Mouse (Mus musculus) heart, embryonic 12.5 days (tissue): ENCODE results near the gene Kctd15. TPM values are rescaled to one million over a fixed set of nuclear protein-coding genes. Genes with fewer than 3 reads are reported as not detected.
A peak's percentile ranks its signal among the peaks of the same experiment; 100 is the strongest.

Experiments
- ATAC-seq: fragments of 200-750 bp; cut with Nextera tagmentation; 2 replicates; pipeline ENCODE4 v1.8.0; 2017; ENCODE audit warnings: moderate TSS enrichment, moderate library complexity; ENCODE audit not compliant: insufficient number of reproducible peaks, low FRiP score
- H3K27ac ChIP-seq: fragments of 300-500 bp; sonication (generic); 2 replicates; pipeline ENCODE4 v1.5.1; 2016; ENCODE audit warnings: mild to moderate bottlenecking, moderate library complexity; ENCODE audit not compliant: poor library complexity, severe bottlenecking
- H3K27me3 ChIP-seq: fragments of 300-500 bp; sonication (generic); replicated peaks from 2 replicates; pipeline ENCODE4 v1.6.1; 2016; ENCODE audit warnings: mild to moderate bottlenecking, moderate library complexity
- H3K36me3 ChIP-seq: fragments of 300-500 bp; sonication (generic); 2 replicates; pipeline ENCODE4 v1.6.1; 2016; ENCODE audit warnings: mild to moderate bottlenecking, moderate library complexity
- H3K4me1 ChIP-seq: fragments of 300-500 bp; sonication (generic); replicated peaks from 2 replicates; pipeline ENCODE4 v1.6.1; 2016; ENCODE audit warnings: mild to moderate bottlenecking
- H3K4me2 ChIP-seq: fragments of 300-500 bp; sonication (generic); 2 replicates; pipeline ENCODE4 v1.6.1; 2016; ENCODE audit warnings: mild to moderate bottlenecking, moderate library complexity
- H3K4me3 ChIP-seq: fragments of 300-500 bp; sonication (generic); 2 replicates; pipeline ENCODE4 v1.5.1; 2016; ENCODE audit warnings: mild to moderate bottlenecking
- H3K9ac ChIP-seq: fragments of 300-500 bp; sonication (generic); 2 replicates; pipeline ENCODE4 v1.6.1; 2016; ENCODE audit warnings: mild to moderate bottlenecking, moderate library complexity
- H3K9me3 ChIP-seq: fragments of 300-500 bp; sonication (generic); replicated peaks from 2 replicates; pipeline ENCODE4 v1.6.1; 2016; ENCODE audit warnings: mild to moderate bottlenecking, moderate library complexity
- WGBS: fragments of 180-500 bp; shearing (Covaris S2); methylation state at CpG from one replicate; pipeline ENCODE4 v1.1.7; 2016; 5-methylcytosine and 5-hydroxymethylcytosine counted together
- polyA plus RNA-seq: library from polyadenylated mRNA; unstranded; fragments of >200 nt; fragmentation: Nextera tagmentation; extraction: Ambion mirVana; gene quantifications from 2 replicates; pipeline ENCODE4 v1.2.1, GENCODE M21; 2016

Kctd15 gene
- polyA plus RNA-seq, 1 experiment from 2014 or later = 9.1 TPM

GRCm38 (mm10) chr7:34620411-34620810, 36.1 kb downstream of the Kctd15 start:
- H3K9me3 ChIP-seq = no peaks in the 10 kb centered on the region; the same call in 1 of the 2 replicates
- WGBS = 19% methylated on average over 2 of the region's 2 CpGs
- no peaks in the 10 kb centered on the region; the same call in 1 of the 2 replicates for H3K4me1 ChIP-seq
- H3K4me2 ChIP-seq = no peak overlapping the region
- ATAC-seq = no peak
- H3K9ac ChIP-seq = no peak overlapping the region
- no peak overlapping the region for H3K27ac ChIP-seq
- peaks cover 5% of the 10 kb centered on the region; the same call in 1 of the 2 replicates for H3K27me3 ChIP-seq
- H3K36me3 ChIP-seq = no peaks in the 10 kb centered on the region
- H3K4me3 ChIP-seq = no peak overlapping the region

GRCm38 (mm10) chr7:34618141-34618890, 38.2 kb downstream of the Kctd15 start:
- Histone ChIP-seq H3K4me2 (no peak overlapping the region), H3K27ac (no peak overlapping the region), H3K4me3 (no peak overlapping the region), H3K4me1 (no peaks in the 10 kb centered on the region; the same call in 1 of the 2 replicates), H3K36me3 (no peaks in the 10 kb centered on the region), H3K9ac (no peak overlapping the region), H3K27me3 (no peaks in the 10 kb centered on the region), H3K9me3 (no peaks in the 10 kb centered on the region; the same call in 1 of the 2 replicates)
- no peak for ATAC-seq
- WGBS = 71% methylated on average over 11 of the region's 11 CpGs

- no peaks in the 10 kb centered on the region; the same call in 1 of the 2 replicates for H3K4me1 ChIP-seq
- H3K36me3 ChIP-seq = no peaks in the 10 kb centered on the region
- H3K9me3 ChIP-seq = no peaks in the 10 kb centered on the region; the same call in 1 of the 2 replicates
- no peaks in the 10 kb centered on the region for H3K27me3 ChIP-seq
- H3K9ac ChIP-seq = no peak overlapping the region
- WGBS = 78% methylated on average over 2 of the region's 2 CpGs
- ATAC-seq = no peak
- no peak overlapping the region for H3K4me2 ChIP-seq
- H3K4me3 ChIP-seq = no peak overlapping the region
- no peak overlapping the region for H3K27ac ChIP-seq
Observed at GRCm38 (mm10) chr7:34616275-34616674, 40.3 kb downstream of the Kctd15 start.

GRCm38 (mm10) chr7:34610445-34610844, 46.1 kb downstream of the Kctd15 start:
- peaks cover 6% of the 10 kb centered on the region; the same call in 1 of the 2 replicates for H3K4me1 ChIP-seq
- ATAC-seq = no peak
- H3K9ac ChIP-seq = no peak overlapping the region
- H3K27me3 ChIP-seq = no peaks in the 10 kb centered on the region; the same call in 1 of the 2 replicates
- no peaks in the 10 kb centered on the region for H3K36me3 ChIP-seq
- no peaks in the 10 kb centered on the region for H3K9me3 ChIP-seq
- 61% methylated on average over 6 of the region's 6 CpGs for WGBS
- H3K4me3 ChIP-seq = no peak overlapping the region
- H3K4me2 ChIP-seq = no peak overlapping the region
- peak overlapping the region; percentile 52 for H3K27ac ChIP-seq

GRCm38 (mm10) chr7:34607334-34607970, 49.1 kb downstream of the Kctd15 start:
- Histone ChIP-seq H3K27ac (no peak overlapping the region), H3K4me3 (no peak overlapping the region), H3K4me1 (peaks cover 6% of the 10 kb centered on the region; the same call in 1 of the 2 replicates), H3K9ac (no peak overlapping the region), H3K36me3 (no peaks in the 10 kb centered on the region), H3K4me2 (no peak overlapping the region), H3K9me3 (no peaks in the 10 kb centered on the region), H3K27me3 (no peaks in the 10 kb centered on the region; the same call in 1 of the 2 replicates)
- ATAC-seq = no peak
- WGBS = 69% methylated on average over 5 of the region's 5 CpGs

GRCm38 (mm10) chr7:34606729-34607128, 49.8 kb downstream of the Kctd15 start:
- Histone ChIP-seq H3K27ac (no peak overlapping the region), H3K9me3 (no peaks in the 10 kb centered on the region), H3K4me2 (no peak overlapping the region), H3K36me3 (no peaks in the 10 kb centered on the region), H3K9ac (no peak overlapping the region), H3K4me3 (no peak overlapping the region), H3K27me3 (no peaks in the 10 kb centered on the region; the same call in 1 of the 2 replicates), H3K4me1 (peaks cover 6% of the 10 kb centered on the region; the same call in 1 of the 2 replicates)
- WGBS = 48% methylated on average over 11 of the region's 11 CpGs
- ATAC-seq = no peak

- WGBS = 27% methylated on average over 15 of the region's 15 CpGs
- Histone ChIP-seq H3K27ac (no peak overlapping the region), H3K36me3 (no peaks in the 10 kb centered on the region), H3K4me3 (no peak overlapping the region), H3K9ac (no peak overlapping the region), H3K4me2 (peak overlapping the region; percentile 14; the same call in 1 of the 2 replicates), H3K9me3 (no peaks in the 10 kb centered on the region; the same call in 1 of the 2 replicates), H3K27me3 (no peaks in the 10 kb centered on the region; the same call in 1 of the 2 replicates), H3K4me1 (peaks cover 6% of the 10 kb centered on the region; the same call in 1 of the 2 replicates)
- no peak for ATAC-seq
Observed at GRCm38 (mm10) chr7:34606051-34606450, 50.5 kb downstream of the Kctd15 start.

GRCm38 (mm10) chr7:34598576-34598975, 58.0 kb downstream of the Kctd15 start:
- H3K4me3 ChIP-seq = no peak overlapping the region
- H3K4me1 ChIP-seq = peaks cover 7% of the 10 kb centered on the region
- WGBS = 63% methylated on average over 9 of the region's 9 CpGs
- H3K27me3 ChIP-seq = no peaks in the 10 kb centered on the region
- H3K36me3 ChIP-seq = no peaks in the 10 kb centered on the region
- no peak overlapping the region for H3K9ac ChIP-seq
- no peak overlapping the region for H3K4me2 ChIP-seq
- H3K27ac ChIP-seq = no peak overlapping the region
- no peaks in the 10 kb centered on the region; the same call in 1 of the 2 replicates for H3K9me3 ChIP-seq
- ATAC-seq = no peak

- 82% methylated on average over 9 of the region's 9 CpGs for WGBS
- Histone ChIP-seq H3K9me3 (no peaks in the 10 kb centered on the region; the same call in 1 of the 2 replicates), H3K9ac (no peak overlapping the region), H3K4me1 (peaks cover 7% of the 10 kb centered on the region), H3K4me3 (no peak overlapping the region), H3K27me3 (no peaks in the 10 kb centered on the region), H3K4me2 (no peak overlapping the region), H3K27ac (no peak overlapping the region), H3K36me3 (no peaks in the 10 kb centered on the region)
- no peak for ATAC-seq
Observed at GRCm38 (mm10) chr7:34597986-34598385, 58.5 kb downstream of the Kctd15 start.

- Histone ChIP-seq H3K4me3 (no peak overlapping the region), H3K9ac (no peak overlapping the region), H3K36me3 (no peaks in the 10 kb centered on the region), H3K4me2 (no peak overlapping the region), H3K9me3 (no peaks in the 10 kb centered on the region; the same call in 1 of the 2 replicates), H3K4me1 (peaks cover 7% of the 10 kb centered on the region), H3K27me3 (no peaks in the 10 kb centered on the region), H3K27ac (no peak overlapping the region)
- no peak for ATAC-seq
- 66% methylated on average over 14 of the region's 14 CpGs for WGBS
Observed at GRCm38 (mm10) chr7:34596531-34597235, 59.8 kb downstream of the Kctd15 start.

- peaks cover 7% of the 10 kb centered on the region for H3K4me1 ChIP-seq
- H3K36me3 ChIP-seq = no peaks in the 10 kb centered on the region
- no peak overlapping the region for H3K4me2 ChIP-seq
- ATAC-seq = no peak
- H3K4me3 ChIP-seq = no peak overlapping the region
- no peak overlapping the region for H3K27ac ChIP-seq
- no peak overlapping the region for H3K9ac ChIP-seq
- peaks cover 6% of the 10 kb centered on the region; the same call in 1 of the 2 replicates for H3K9me3 ChIP-seq
- H3K27me3 ChIP-seq = no peaks in the 10 kb centered on the region
- 66% methylated on average over 4 of the region's 4 CpGs for WGBS
Observed at GRCm38 (mm10) chr7:34595307-34595565, 61.3 kb downstream of the Kctd15 start.
